Mouse (Mus musculus) heart, postnatal 0 days (tissue): ENCODE results near the gene Fopnl. TPM values are rescaled to one million over a fixed set of nuclear protein-coding genes. Genes with fewer than 3 reads are reported as not detected.

ENCODE experiments used
- ATAC-seq: fragments of 200-750 bp; cut with Nextera tagmentation; 2 replicates; pipeline ENCODE4 v1.8.0; 2017; ENCODE audit warnings: low read depth, moderate number of reproducible peaks, moderate library complexity; ENCODE audit not compliant: insufficient read depth
- DNase-seq: peaks from one replicate; pipeline ENCODE4 v3.0.0-alpha.2; 2016; ENCODE audit warnings: low spot score
- H3K27ac ChIP-seq: fragments of 300-500 bp; sonication (generic); 2 replicates; pipeline ENCODE4 v1.5.1; 2014; ENCODE audit warnings: low read depth, mild to moderate bottlenecking
- H3K27me3 ChIP-seq: fragments of 300-500 bp; sonication (generic); 2 replicates; pipeline ENCODE4 v1.6.1; 2014; ENCODE audit warnings: low read length, mixed read lengths; ENCODE audit not compliant: control insufficient read depth, insufficient read depth
- H3K36me3 ChIP-seq: fragments of 300-500 bp; sonication (generic); replicated peaks from 2 replicates; pipeline ENCODE4 v1.6.1; 2014; ENCODE audit warnings: low read length, mixed read lengths; ENCODE audit not compliant: control insufficient read depth, insufficient read depth
- H3K4me1 ChIP-seq: fragments of 300-500 bp; sonication (generic); 2 replicates; pipeline ENCODE4 v1.6.1; 2014; ENCODE audit warnings: antibody characterized with exemption; ENCODE audit not compliant: control insufficient read depth, insufficient read depth
- H3K4me2 ChIP-seq: fragments of 300-500 bp; sonication (generic); 2 replicates; pipeline ENCODE4 v1.6.1; 2014; ENCODE audit warnings: low read depth, mild to moderate bottlenecking, low read length, moderate library complexity
- H3K4me3 ChIP-seq: fragments of 300-500 bp; sonication (generic); 2 replicates; pipeline ENCODE4 v1.5.1; 2014; ENCODE audit warnings: low read depth, low read length
- H3K9ac ChIP-seq: fragments of 300-500 bp; sonication (generic); replicated peaks from 2 replicates; pipeline ENCODE4 v1.6.1; 2014; ENCODE audit warnings: low read depth, low read length, mixed read lengths
- H3K9me3 ChIP-seq: fragments of 300-500 bp; sonication (generic); replicated peaks from 2 replicates; pipeline ENCODE4 v1.6.1; 2016; ENCODE audit warnings: low read length; ENCODE audit not compliant: control insufficient read depth
- CTCF ChIP-seq: IDR thresholded peaks from 2 replicates; pipeline ENCODE4 v1.5.1; 2016; ENCODE audit warnings: antibody characterized with exemption, control low read depth, low read depth
- EP300 ChIP-seq: IDR thresholded peaks from 2 replicates; pipeline ENCODE4 v1.6.1; 2016; ENCODE audit warnings: antibody characterized with exemption, low read depth
- WGBS: fragments of 180-500 bp; shearing (Covaris S2); extraction: QIAGEN DNeasy Blood & Tissue Kit; methylation state at CpG from one replicate; pipeline ENCODE4 v1.1.7; 2014; 5-methylcytosine and 5-hydroxymethylcytosine counted together
- polyA plus RNA-seq: library from polyadenylated mRNA; unstranded; fragments of >200 nt; fragmentation: Nextera tagmentation; extraction: Ambion mirVana; gene quantifications from 2 replicates; pipeline ENCODE4 v1.2.1, GENCODE M21; 2015
- total RNA-seq: library from RNA; depleted of rRNA; stranded (reverse); fragments of >200 nt; gene quantifications from 2 replicates; pipeline ENCODE4 v1.2.3, GENCODE M21; 2014; ENCODE audit warnings: low replicate concordance

Fopnl gene
- total and polyA plus RNA-seq, 2 experiments from 2014 or later, result 110 to 130 TPM

DNA sequence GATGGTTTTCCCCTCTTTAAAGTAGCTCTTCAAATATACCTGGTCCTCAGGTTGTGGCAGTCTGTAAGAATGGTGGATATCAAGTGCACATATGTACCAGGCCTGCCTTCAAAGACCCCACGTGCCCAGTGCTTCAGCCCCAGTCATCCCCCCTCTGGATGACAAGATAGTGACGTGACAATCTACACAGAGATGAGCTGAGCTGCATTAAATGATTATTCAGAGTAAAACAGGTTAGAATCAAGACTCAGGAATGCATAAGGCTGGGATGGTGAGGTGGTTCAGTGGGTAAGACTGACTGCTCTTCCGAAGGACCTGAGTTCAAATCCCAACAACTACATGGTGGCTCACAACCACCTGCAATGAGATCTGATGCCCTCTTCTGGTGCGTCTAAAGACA, 19.5 kb downstream of the Fopnl start:
- H3K9ac ChIP-seq, result no peak overlapping the region
- peaks cover 33% of the 10 kb centered on the region for H3K36me3 ChIP-seq
- DNase-seq, result no peak
- no peak overlapping the region for H3K4me2 ChIP-seq
- WGBS, result 95% methylated on average over 4 of the region's 4 CpGs
- no peak for TF ChIP-seq CTCF
- H3K27ac ChIP-seq, result no peak overlapping the region
- H3K9me3 ChIP-seq, result no peaks in the 10 kb centered on the region
- H3K27me3 ChIP-seq, result peaks cover 14% of the 10 kb centered on the region; the same call in 1 of the 2 replicates
- ATAC-seq, result no peak
- no peak overlapping the region for H3K4me3 ChIP-seq
- 0 out of 2 replicates have a peak, but pooled peaks cover 5% of the 10 kb centered on the region for H3K4me1 ChIP-seq

- Histone ChIP-seq H3K9me3 (no peaks in the 10 kb centered on the region), H3K27me3 (peaks cover 20% of the 10 kb centered on the region), H3K4me2 (no peak overlapping the region), H3K4me1 (peaks cover 11% of the 10 kb centered on the region; the same call in 1 of the 2 replicates), H3K9ac (no peak overlapping the region), H3K36me3 (peaks cover 33% of the 10 kb centered on the region), H3K27ac (no peak overlapping the region), H3K4me3 (no peak overlapping the region)
- WGBS, result 85% methylated on average over 3 of the region's 3 CpGs
- ATAC-seq (no peak), DNase-seq (no peak)
- TF ChIP-seq EP300 (no peak), CTCF (no peak)
Measured at GRCm38 (mm10) chr16:14297137-14297536, 20.1 kb downstream of the Fopnl start.

DNA sequence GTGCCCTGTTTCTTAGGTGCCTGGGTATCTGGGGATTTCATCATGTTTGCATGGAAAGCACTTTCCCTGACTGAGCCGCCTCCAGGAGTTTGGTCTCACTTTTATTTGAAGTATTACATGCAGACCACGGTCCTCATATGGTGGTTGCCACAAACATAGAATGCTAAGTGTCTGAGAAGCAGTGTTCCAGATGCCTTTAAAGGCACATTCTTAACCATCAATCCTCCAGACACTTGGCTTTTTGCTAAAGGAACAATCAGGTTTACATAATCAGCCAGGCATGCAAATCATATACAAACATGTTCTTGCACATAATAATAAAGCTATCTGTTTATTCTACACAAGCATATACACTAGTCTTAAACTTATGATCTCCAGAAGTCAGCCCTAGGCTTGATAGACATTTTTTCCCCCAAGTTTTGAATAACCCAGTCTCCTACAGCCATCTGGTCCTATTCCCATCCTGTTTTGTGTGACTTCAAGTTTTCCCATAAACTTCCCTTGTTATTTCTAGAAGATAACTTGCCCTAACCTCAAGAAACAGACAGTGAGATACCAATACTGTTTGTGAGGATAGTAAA, 20.6 kb downstream of the Fopnl start:
- 74% methylated on average over 2 of the region's 2 CpGs for WGBS
- ATAC-seq (no peak), DNase-seq (no peak)
- Histone ChIP-seq H3K4me2 (no peak overlapping the region), H3K27ac (no peak overlapping the region), H3K9me3 (no peaks in the 10 kb centered on the region), H3K4me1 (peaks cover 14% of the 10 kb centered on the region; the same call in 1 of the 2 replicates), H3K27me3 (peaks cover 26% of the 10 kb centered on the region), H3K36me3 (peaks cover 30% of the 10 kb centered on the region), H3K4me3 (no peak overlapping the region), H3K9ac (no peak overlapping the region)
- TF ChIP-seq EP300 (no peak), CTCF (no peak)

- WGBS, result 87% methylated on average over 2 of the region's 2 CpGs
- ATAC-seq, result no peak
- no peak overlapping the region for H3K27ac ChIP-seq
Measured at GRCm38 (mm10) chr16:14295291-14295690, 21.9 kb downstream of the Fopnl start.

DNA sequence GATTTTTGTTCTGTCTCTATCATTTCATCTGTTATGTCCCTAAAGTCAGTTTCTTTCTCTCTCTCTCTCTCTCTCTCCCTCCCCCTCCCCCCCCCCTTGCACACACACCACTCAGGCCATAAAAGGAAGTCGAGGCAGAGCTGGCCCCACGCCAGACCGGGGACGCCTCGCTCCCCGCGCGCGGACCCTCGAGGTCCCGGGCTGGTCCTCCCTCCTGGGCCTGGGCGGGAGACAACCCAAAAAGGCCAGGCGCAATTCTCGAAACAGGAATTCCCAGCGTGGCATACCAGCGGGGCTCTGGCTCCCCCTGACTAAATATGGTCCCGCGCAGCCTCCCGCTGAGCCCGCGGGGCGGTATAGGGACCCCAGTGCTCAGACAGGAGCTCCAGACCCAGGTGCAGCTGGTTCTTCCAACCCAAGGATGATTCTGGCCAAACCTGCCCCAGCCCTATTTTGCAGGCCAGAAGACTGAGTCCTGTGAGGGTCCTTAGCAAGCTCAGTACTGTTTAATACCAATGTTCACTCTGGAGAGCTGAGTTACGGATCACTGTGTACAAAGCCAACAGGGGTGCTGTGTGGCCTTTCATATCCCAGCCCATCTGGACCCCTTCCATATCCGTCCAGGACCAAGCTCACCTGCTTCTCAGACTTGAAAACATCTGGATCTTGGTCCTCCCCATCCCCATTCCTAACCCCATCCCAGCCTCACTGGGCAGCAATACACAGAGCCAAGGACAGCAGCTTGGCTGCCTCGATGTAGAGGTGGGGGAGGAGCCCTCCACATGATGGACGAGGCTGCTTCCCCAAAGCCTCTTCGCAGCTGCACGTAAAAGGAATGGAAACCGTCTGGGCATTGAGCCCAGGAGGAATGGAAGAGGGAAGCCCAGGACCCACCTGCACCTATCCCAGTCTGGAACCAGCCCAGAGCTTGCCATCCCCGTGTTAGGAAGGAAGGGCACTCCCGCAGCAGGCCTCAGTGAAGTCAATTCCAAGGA, 24.7 kb downstream of the Fopnl start:
- Histone ChIP-seq H3K27me3 (peaks cover 48% of the 10 kb centered on the region), H3K36me3 (no peaks in the 10 kb centered on the region), H3K4me2 (peak overlapping the region; percentile 59), H3K9ac (0 out of 2 replicates have a peak overlapping the region, but pooled peaks have one; percentile 12), H3K4me3 (peak overlapping the region; percentile 35), H3K4me1 (peaks cover 14% of the 10 kb centered on the region; the same call in 1 of the 2 replicates), H3K9me3 (no peaks in the 10 kb centered on the region), H3K27ac (no peak overlapping the region)
- DNase-seq (no peak), ATAC-seq (peak; percentile 10; the same call in 1 of the 2 replicates)
- WGBS, result 7% methylated on average over 30 of the region's 31 CpGs
- no peak for TF ChIP-seq EP300
- TF ChIP-seq CTCF, result no peak

More at GRCm38 (mm10) chr16:14295291-14295690, 21.9 kb downstream of the Fopnl start:
- DNase-seq, result no peak
- TF ChIP-seq CTCF (no peak), EP300 (no peak)
- H3K27me3 ChIP-seq, result peaks cover 34% of the 10 kb centered on the region
- no peak overlapping the region for H3K9ac ChIP-seq
- H3K4me1 ChIP-seq, result peaks cover 17% of the 10 kb centered on the region; the same call in 1 of the 2 replicates
- H3K4me2 ChIP-seq, result no peak overlapping the region
- peaks cover 21% of the 10 kb centered on the region for H3K36me3 ChIP-seq
- no peaks in the 10 kb centered on the region for H3K9me3 ChIP-seq
- H3K4me3 ChIP-seq, result no peak overlapping the region
